Mouse (Mus musculus) ES-E14 (cell line): ENCODE results near the gene Rasgef1b. TPM values are rescaled to one million over a fixed set of nuclear protein-coding genes. Genes with fewer than 3 reads are reported as not detected.

ENCODE experiments used
- DNase-seq: peaks from one replicate; pipeline ENCODE4 v3.0.0-alpha.2; 2013; ENCODE audit warnings: low read depth, low spot score
- H3K27ac ChIP-seq: 2 replicates; pipeline ENCODE4 v1.5.1; 2012; ENCODE audit warnings: low read depth, mild to moderate bottlenecking, low read length, moderate library complexity, mixed read lengths; ENCODE audit not compliant: poor library complexity, insufficient read depth, severe bottlenecking
- H3K36me3 ChIP-seq: 2 replicates; pipeline ENCODE4 v1.6.1; 2012; ENCODE audit warnings: mild to moderate bottlenecking, low read length, moderate library complexity, mixed read lengths; ENCODE audit not compliant: control insufficient read depth, poor library complexity, insufficient read depth, severe bottlenecking
- H3K4me1 ChIP-seq, 2 experiments: fragments of 150-350 bp in 1 of 2; sonication (generic) in 1 of 2; 2 replicates each; pipeline ENCODE4 v1.6.1; 2012; ENCODE audit warnings: low read length in 2 of 2, mild to moderate bottlenecking in 1 of 2, mixed read lengths in 1 of 2; ENCODE audit not compliant: control insufficient read depth in 2 of 2, insufficient read depth in 2 of 2, poor library complexity in 1 of 2
- H3K4me3 ChIP-seq, 2 experiments: fragments of 150-350 bp in 1 of 2; sonication (generic) in 1 of 2; 2 replicates each; pipeline ENCODE4 v1.5.1; 2012; ENCODE audit warnings: low read length in 2 of 2, low read depth in 1 of 2, mild to moderate bottlenecking in 1 of 2, mixed read lengths in 1 of 2; ENCODE audit not compliant: insufficient read depth in 1 of 2, poor library complexity in 1 of 2, severe bottlenecking in 1 of 2
- H3K9ac ChIP-seq: 2 replicates; pipeline ENCODE4 v1.6.1; 2012; ENCODE audit warnings: low read depth, mild to moderate bottlenecking, low read length, mixed read lengths; ENCODE audit not compliant: poor library complexity, insufficient read depth, severe bottlenecking
- H3K9me3 ChIP-seq: fragments of 150-350 bp; sonication (generic); 2 replicates; pipeline ENCODE4 v1.6.1; 2012; ENCODE audit warnings: low read depth, mild to moderate bottlenecking, low read length; ENCODE audit not compliant: control insufficient read depth, insufficient read depth
- CHD2 ChIP-seq: IDR thresholded peaks from 2 replicates; pipeline ENCODE4 v1.6.1; 2014; ENCODE audit warnings: mild to moderate bottlenecking, low read depth, low read length, inconsistent platforms
- HCFC1 ChIP-seq: IDR thresholded peaks from 2 replicates; pipeline ENCODE4 v1.6.1; 2012; ENCODE audit warnings: low read length, inconsistent platforms, borderline replicate concordance; ENCODE audit not compliant: insufficient read depth
- MAFK ChIP-seq: IDR thresholded peaks from 2 replicates; pipeline ENCODE4 v1.6.1; 2014; ENCODE audit warnings: mild to moderate bottlenecking, low read depth, low read length, inconsistent platforms; ENCODE audit not compliant: insufficient read depth
- ZC3H11A ChIP-seq: IDR thresholded peaks from 2 replicates; pipeline ENCODE4 v1.6.1; 2012; ENCODE audit warnings: low read depth, mild to moderate bottlenecking, inconsistent platforms, low read length, borderline replicate concordance
- ZNF384 ChIP-seq: IDR thresholded peaks from 2 replicates; pipeline ENCODE4 v1.6.1; 2012; ENCODE audit warnings: low read depth, low read length, inconsistent platforms
- in situ Hi-C, 2 experiments: fragments of 600-800 bp; cut with MboI; formaldehyde crosslinking; loops; one replicate each; pipeline ENCODE4 v1.15.1; 2025; ENCODE audit warnings: low sequenced_read_pairs in 2 of 2, inconsistent platforms in 1 of 2; ENCODE audit not compliant: unreplicated experiment in 2 of 2
- total RNA-seq: library from RNA; depleted of rRNA; stranded (reverse); fragments of 300-350 nt; gene quantifications from 2 replicates; pipeline ENCODE4 v1.2.3, GENCODE M21; 2012

Gene Rasgef1b
- total RNA-seq, 1 experiment, result 2.8 TPM

- no peak overlapping the region for H3K4me3 ChIP-seq
- TF ChIP-seq HCFC1, result no peak
- no peak for TF ChIP-seq ZNF384
- TF ChIP-seq ZC3H11A, result no peak
- no peak for TF ChIP-seq CHD2
- no peak for TF ChIP-seq MAFK
- H3K27ac ChIP-seq, result no peak overlapping the region
- in situ Hi-C loops, result loop anchor here in 1 of 2 experiments (25.0 kb wide), 1 partner anchor 672 kb away; no protein-coding TSS in a partner anchor
- H3K4me1 ChIP-seq, result no peaks in the 10 kb centered on the region
- H3K9me3 ChIP-seq, result no peaks in the 10 kb centered on the region
- no peak overlapping the region for H3K9ac ChIP-seq
- no peaks in the 10 kb centered on the region for H3K36me3 ChIP-seq
- DNase-seq, result no peak
Observed at GRCm38 (mm10) chr5:99215207-99216157, 513.4 kb downstream of the Rasgef1b start.

- no peak overlapping the region for H3K27ac ChIP-seq
- H3K4me3 ChIP-seq, result no peak overlapping the region
- in situ Hi-C loops, result loop anchor here in 1 of 2 experiments (25.0 kb wide), 1 partner anchor 673 kb away; no protein-coding TSS in a partner anchor
- TF ChIP-seq HCFC1 (no peak), ZNF384 (no peak), CHD2 (no peak), MAFK (no peak), ZC3H11A (no peak)
- no peaks in the 10 kb centered on the region for H3K9me3 ChIP-seq
- no peaks in the 10 kb centered on the region for H3K36me3 ChIP-seq
- DNase-seq, result no peak
- H3K4me1 ChIP-seq, result no peaks in the 10 kb centered on the region
- H3K9ac ChIP-seq, result no peak overlapping the region
Observed at GRCm38 (mm10) chr5:99214400-99214799, 514.5 kb downstream of the Rasgef1b start.

GRCm38 (mm10) chr5:99213211-99213610, 515.7 kb downstream of the Rasgef1b start:
- Histone ChIP-seq H3K36me3 (no peaks in the 10 kb centered on the region), H3K4me3 (no peak overlapping the region), H3K27ac (no peak overlapping the region), H3K4me1 (no peaks in the 10 kb centered on the region), H3K9ac (no peak overlapping the region), H3K9me3 (no peaks in the 10 kb centered on the region)
- no peak for TF ChIP-seq ZNF384
- no peak for TF ChIP-seq CHD2
- no peak for TF ChIP-seq HCFC1
- TF ChIP-seq ZC3H11A, result no peak
- no peak for TF ChIP-seq MAFK
- in situ Hi-C loops, result loop anchor here in 1 of 2 experiments (25.0 kb wide), 1 partner anchor 674 kb away; no protein-coding TSS in a partner anchor
- DNase-seq, result no peak

GRCm38 (mm10) chr5:99203475-99203874, 525.4 kb downstream of the Rasgef1b start:
- no peak overlapping the region for H3K4me3 ChIP-seq
- H3K9me3 ChIP-seq, result no peaks in the 10 kb centered on the region
- no peak overlapping the region for H3K27ac ChIP-seq
- TF ChIP-seq ZC3H11A, result no peak
- no peak for TF ChIP-seq ZNF384
- no peak for TF ChIP-seq MAFK
- no peak for TF ChIP-seq HCFC1
- TF ChIP-seq CHD2, result no peak
- no peak for DNase-seq
- H3K9ac ChIP-seq, result no peak overlapping the region
- no peaks in the 10 kb centered on the region for H3K36me3 ChIP-seq
- no peaks in the 10 kb centered on the region for H3K4me1 ChIP-seq
- in situ Hi-C loops, result loop anchor here (5.0 to 25.0 kb wide), 2 partner anchors 684 to 694 kb away; no protein-coding TSS in a partner anchor
